Mouse (Mus musculus): ENCODE data around the gene Ak9.

- TF ChIP-seq CTCF (IDR thresholded peaks at IDR 0.05; ENCODE audit: control insufficient read depth, insufficient read depth, insufficient read length) (no peak), MYOG (IDR thresholded peaks at IDR 0.05; ENCODE audit: control insufficient read depth, extremely low read depth, insufficient read length) (no peak), MAX (IDR thresholded peaks at IDR 0.05) (no peak), CEBPB (IDR thresholded peaks at IDR 0.05; ENCODE audit: low read depth) (no peak), FOSL1 (IDR thresholded peaks at IDR 0.05; ENCODE audit: insufficient read depth, low read length, poor library complexity, severe bottlenecking) (no peak)
Observed at GRCm38 (mm10) chr10:41435141-41435540, 131.4 kb downstream of the Ak9 start.

Measured in C2C12 (cell line).